Mouse (Mus musculus) thymus, postnatal 0 days (tissue): ENCODE data around the gene Pan2. TPM values are rescaled to one million over a fixed set of nuclear protein-coding genes. Genes with fewer than 3 reads are reported as not detected.

ENCODE experiments used
- polyA plus RNA-seq: library from polyadenylated mRNA; unstranded; fragments of >200 nt; fragmentation: Nextera tagmentation; extraction: Ambion mirVana; gene quantifications from 2 replicates; pipeline ENCODE4 v1.2.1, GENCODE M21; 2015

The Pan2 gene
- polyA plus RNA-seq, 1 experiment from 2014 or later: 31.8 TPM

Other genes starting within 250 kb of the Pan2 start
- gene Ptges3, start 244.4 kb upstream of the Pan2 start, polyA plus RNA-seq: 401 and 422 TPM in 2 replicates
- gene Atp5b, start 220.1 kb upstream of the Pan2 start, polyA plus RNA-seq: 2,017 and 2,181 TPM in 2 replicates
- gene Baz2a, start 211.8 kb upstream of the Pan2 start, polyA plus RNA-seq: 21.5 and 27.5 TPM in 2 replicates
- gene Rbms2, start 123.0 kb upstream of the Pan2 start, polyA plus RNA-seq: 14.1 and 17.3 TPM in 2 replicates
- 0.78 and 1.5 TPM in 2 replicates for gene Gls2, start 108.9 kb upstream of the Pan2 start, polyA plus RNA-seq
- gene Spryd4, start 91.5 kb upstream of the Pan2 start, polyA plus RNA-seq: 15.4 and 17.1 TPM in 2 replicates
- 0.06 TPM in 1 of 2 replicates, not detected in the other for gene Mip, start 77.5 kb upstream of the Pan2 start, polyA plus RNA-seq
- gene Timeless, start 71.3 kb upstream of the Pan2 start, polyA plus RNA-seq: 51.7 and 59.7 TPM in 2 replicates
- 0.28 and 0.40 TPM in 2 replicates for gene Apon, start 49.2 kb upstream of the Pan2 start, polyA plus RNA-seq
- gene Apof, start 34.7 kb upstream of the Pan2 start, polyA plus RNA-seq: 0.17 TPM in 1 of 2 replicates, not detected in the other
- gene Stat2, start 32.8 kb upstream of the Pan2 start, polyA plus RNA-seq: 22.6 and 25.1 TPM in 2 replicates
- gene Il23a, start 4.6 kb upstream of the Pan2 start, polyA plus RNA-seq: 2.5 and 3.1 TPM in 2 replicates
- gene Cnpy2, start 19.1 kb downstream of the Pan2 start, polyA plus RNA-seq: 223 and 247 TPM in 2 replicates
- 154 and 157 TPM in 2 replicates for gene Cs, start 34.4 kb downstream of the Pan2 start, polyA plus RNA-seq
- 17.1 and 21.8 TPM in 2 replicates for gene Coq10a, start 65.7 kb downstream of the Pan2 start, polyA plus RNA-seq
- 7.4 and 9.9 TPM in 2 replicates for gene Ankrd52, start 73.8 kb downstream of the Pan2 start, polyA plus RNA-seq
- gene Slc39a5, start 97.9 kb downstream of the Pan2 start, polyA plus RNA-seq: 0.38 and 0.44 TPM in 2 replicates
- gene Nabp2, start 108.2 kb downstream of the Pan2 start, polyA plus RNA-seq: 59.0 and 68.0 TPM in 2 replicates
- gene Rnf41, start 108.3 kb downstream of the Pan2 start, polyA plus RNA-seq: 30.0 and 31.7 TPM in 2 replicates
- gene Smarcc2, start 155.9 kb downstream of the Pan2 start, polyA plus RNA-seq: 37.2 and 41.7 TPM in 2 replicates
- gene Myl6, start 190.8 kb downstream of the Pan2 start, polyA plus RNA-seq: 963 and 1,020 TPM in 2 replicates
- 3.8 and 5.2 TPM in 2 replicates for gene Myl6b, start 195.3 kb downstream of the Pan2 start, polyA plus RNA-seq
- gene Esyt1, start 222.5 kb downstream of the Pan2 start, polyA plus RNA-seq: 43.2 and 44.6 TPM in 2 replicates
- 17.8 and 18.8 TPM in 2 replicates for gene Zc3h10, start 244.4 kb downstream of the Pan2 start, polyA plus RNA-seq
- 4,302 and 4,551 TPM in 2 replicates for gene Rpl41, start 246.0 kb downstream of the Pan2 start, polyA plus RNA-seq